Mouse (Mus musculus): Measurements from ENCODE around the gene Gm42906.
A peak's percentile ranks its signal among the peaks of the same experiment; 100 is the strongest.

Gm42906 gene

GRCm38 (mm10) chr5:151298371-151298770, 129.6 kb downstream of the Gm42906 start:
- no peak for DNase-seq (ENCODE audit: low spot score)

- no peak for DNase-seq (ENCODE audit: low spot score)
These were observed 131.7 kb downstream of the Gm42906 start for GRCm38 (mm10) chr5:151296244-151296643.

- no peak for DNase-seq (ENCODE audit: low spot score)
These were observed 134.4 kb downstream of the Gm42906 start for GRCm38 (mm10) chr5:151293591-151293990.

GRCm38 (mm10) chr5:151292310-151292709, 135.7 kb downstream of the Gm42906 start:
- no peak for DNase-seq (ENCODE audit: low spot score)

- no peak for DNase-seq (ENCODE audit: low spot score)
These were observed 141.6 kb downstream of the Gm42906 start for GRCm38 (mm10) chr5:151286331-151286730.

- no peak for DNase-seq (ENCODE audit: low spot score)
These were observed 148.4 kb downstream of the Gm42906 start for GRCm38 (mm10) chr5:151279531-151279930.

- DNase-seq (ENCODE audit: low spot score): no peak
These were observed 150.0 kb downstream of the Gm42906 start for GRCm38 (mm10) chr5:151277927-151278326.

GRCm38 (mm10) chr5:151275986-151276385, 152.0 kb downstream of the Gm42906 start:
- no peak for DNase-seq (ENCODE audit: low spot score)

- DNase-seq (ENCODE audit: low spot score): no peak
These were observed 153.7 kb downstream of the Gm42906 start for GRCm38 (mm10) chr5:151274265-151274664.

- DNase-seq (ENCODE audit: low spot score): no peak
These were observed 157.1 kb downstream of the Gm42906 start for GRCm38 (mm10) chr5:151270815-151271214.

GRCm38 (mm10) chr5:151266896-151267634, 160.9 kb downstream of the Gm42906 start:
- DNase-seq (ENCODE audit: low spot score): no peak

- no peak for DNase-seq (ENCODE audit: low spot score)
These were observed 166.4 kb downstream of the Gm42906 start for GRCm38 (mm10) chr5:151261558-151261957.

GRCm38 (mm10) chr5:151252213-151252612, 175.8 kb downstream of the Gm42906 start:
- DNase-seq (ENCODE audit: low spot score): no peak

- no peak for DNase-seq (ENCODE audit: low spot score)
These were observed 176.3 kb downstream of the Gm42906 start for GRCm38 (mm10) chr5:151251656-151252055.

- no peak for DNase-seq (ENCODE audit: low spot score)
These were observed 179.0 kb downstream of the Gm42906 start for GRCm38 (mm10) chr5:151248671-151249620.

- DNase-seq (ENCODE audit: low spot score): no peak
These were observed 179.9 kb downstream of the Gm42906 start for GRCm38 (mm10) chr5:151248084-151248483.

- DNase-seq (ENCODE audit: low spot score): no peak
These were observed 180.7 kb downstream of the Gm42906 start for GRCm38 (mm10) chr5:151247115-151247875.

GRCm38 (mm10) chr5:151246287-151246686, 181.7 kb downstream of the Gm42906 start:
- DNase-seq (ENCODE audit: low spot score): no peak

- no peak for DNase-seq (ENCODE audit: low spot score)
These were observed 182.4 kb downstream of the Gm42906 start for GRCm38 (mm10) chr5:151245571-151245970.

GRCm38 (mm10) chr5:151238730-151239129, 189.2 kb downstream of the Gm42906 start:
- no peak for DNase-seq (ENCODE audit: low spot score)

- DNase-seq (ENCODE audit: low spot score): no peak
These were observed 191.6 kb downstream of the Gm42906 start for GRCm38 (mm10) chr5:151236411-151236810.

GRCm38 (mm10) chr5:151233400-151234031, 194.4 kb downstream of the Gm42906 start, which contains the start of gene Stard13:
Gene Stard13 (minus strand): TSS chr5:151233836.
- peak; percentile 41 for DNase-seq (ENCODE audit: low spot score)
